Mouse (Mus musculus): ENCODE measurements at regions not wholly inside any gene's neighbourhood (a gene's known extent, or its start where the extent isn't known, plus 50 kb on each side); places are given as distances from the start of the nearest gene placed in this dataset.
A peak's percentile ranks its signal among the peaks of the same experiment; 100 is the strongest.

GRCm38 (mm10) chr10:70336741-70337140 is 91.8 kb downstream of the Slc16a9 start:
- DNase-seq (ENCODE audit: low spot score): no peak

DNA sequence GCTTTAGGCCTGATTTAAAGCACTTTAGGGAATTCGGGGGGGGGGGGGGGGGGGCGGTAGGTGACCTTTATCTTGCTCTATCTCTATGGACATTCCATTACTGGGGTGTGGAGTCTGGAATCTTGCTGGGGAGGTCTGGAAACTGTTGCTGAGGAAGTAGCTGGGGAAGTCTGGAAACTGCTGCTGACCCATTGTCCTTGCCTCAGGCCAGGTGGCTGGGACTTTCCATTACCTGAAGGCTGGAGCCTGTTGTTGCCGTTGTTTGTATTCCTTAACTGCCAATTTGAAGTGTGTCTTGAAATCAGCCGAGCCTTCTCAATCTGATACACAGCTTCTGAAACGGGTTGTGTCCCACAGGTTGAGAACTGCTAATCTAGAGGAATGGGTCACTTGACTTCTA is 80.9 kb upstream of the Fam13c start:
- no peak for DNase-seq (ENCODE audit: low spot score)

DNA sequence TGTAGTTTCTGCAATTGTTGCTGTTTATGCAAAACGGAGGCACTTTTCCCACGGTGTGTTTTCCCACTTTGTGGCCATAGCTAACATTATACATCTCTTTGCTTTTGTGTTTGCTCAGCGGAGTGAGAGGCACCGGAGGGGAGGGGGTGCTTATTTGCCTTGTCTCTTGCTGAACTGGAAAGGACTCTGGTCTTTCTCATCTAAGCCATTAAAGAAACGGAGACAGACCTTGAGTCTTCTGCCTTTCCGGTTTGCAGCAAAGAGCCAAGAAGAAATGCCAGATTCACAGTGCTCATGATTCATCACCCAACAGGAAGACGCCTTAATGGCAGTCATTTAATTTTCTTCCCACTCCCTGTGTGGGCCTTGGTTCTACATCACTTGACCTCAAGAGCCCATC is 80.4 kb upstream of the Fam13c start:
- DNase-seq (ENCODE audit: low spot score): peak; percentile 2

- peak; percentile 9 for DNase-seq (ENCODE audit: low spot score)
Measured at GRCm38 (mm10) chr10:70363054-70363453, 77.2 kb upstream of the Fam13c start.

GRCm38 (mm10) chr10:70364218-70364975 is 75.9 kb upstream of the Fam13c start:
- no peak for DNase-seq (ENCODE audit: low spot score)

DNA sequence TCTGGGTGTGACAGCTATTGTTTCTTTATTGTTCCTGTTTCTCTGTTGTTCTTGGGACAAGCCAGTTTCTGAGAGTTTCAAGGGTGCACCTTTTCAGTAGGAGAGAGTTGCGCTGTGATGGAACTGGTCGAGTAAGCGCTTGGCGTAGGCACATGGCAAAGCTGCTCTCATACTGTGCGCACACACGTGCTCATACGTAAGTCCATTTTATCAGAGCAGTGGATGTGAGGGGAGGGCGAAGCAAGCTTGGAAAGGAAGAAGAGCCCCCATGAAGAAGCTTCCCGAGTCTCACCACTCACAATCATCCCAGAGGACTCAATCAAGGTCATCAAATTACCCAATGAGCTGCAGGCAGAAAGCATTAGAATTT is 75.3 kb upstream of the Fam13c start:
- DNase-seq (ENCODE audit: low spot score): no peak

DNA sequence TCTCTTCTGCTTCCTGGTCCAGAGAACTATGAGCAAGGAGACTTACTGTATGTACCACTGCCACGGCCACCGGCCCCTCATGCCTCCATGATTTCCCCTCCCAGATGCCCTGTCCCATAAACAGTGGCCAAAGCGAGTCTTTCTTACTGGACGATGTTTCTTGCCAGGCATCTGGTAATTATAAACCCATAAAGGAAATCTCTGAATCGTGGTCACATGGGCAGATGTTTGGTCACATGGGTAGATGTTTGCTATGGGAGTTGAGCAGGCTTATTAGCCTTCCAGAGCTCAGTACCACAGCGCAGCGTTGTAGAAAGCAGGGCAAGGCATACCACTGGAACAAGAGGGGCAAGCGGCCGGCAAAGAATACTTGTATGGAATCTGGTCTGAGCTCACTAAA is 74.8 kb upstream of the Fam13c start:
- no peak for DNase-seq (ENCODE audit: low spot score)

DNA sequence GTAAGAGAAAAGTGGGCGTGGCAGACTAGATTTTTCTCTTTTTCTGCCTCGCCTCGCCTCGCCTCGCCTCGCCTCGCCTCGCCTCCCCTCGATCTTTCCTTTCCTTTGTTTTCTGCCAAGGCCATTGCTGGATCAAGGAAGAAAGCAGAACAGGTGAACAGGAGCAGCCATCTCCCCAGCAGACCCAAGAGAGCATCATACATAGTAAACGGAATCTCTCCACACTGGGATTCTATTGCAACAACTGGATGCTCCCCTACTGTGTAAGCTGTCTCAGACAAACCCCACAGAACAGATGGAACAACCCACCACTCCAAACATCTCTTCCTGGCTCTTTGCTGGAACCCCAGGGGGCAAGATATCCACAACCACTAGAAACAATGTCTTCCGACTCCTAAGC is 72.4 kb upstream of the Fam13c start:
- DNase-seq (ENCODE audit: low spot score): no peak

DNA sequence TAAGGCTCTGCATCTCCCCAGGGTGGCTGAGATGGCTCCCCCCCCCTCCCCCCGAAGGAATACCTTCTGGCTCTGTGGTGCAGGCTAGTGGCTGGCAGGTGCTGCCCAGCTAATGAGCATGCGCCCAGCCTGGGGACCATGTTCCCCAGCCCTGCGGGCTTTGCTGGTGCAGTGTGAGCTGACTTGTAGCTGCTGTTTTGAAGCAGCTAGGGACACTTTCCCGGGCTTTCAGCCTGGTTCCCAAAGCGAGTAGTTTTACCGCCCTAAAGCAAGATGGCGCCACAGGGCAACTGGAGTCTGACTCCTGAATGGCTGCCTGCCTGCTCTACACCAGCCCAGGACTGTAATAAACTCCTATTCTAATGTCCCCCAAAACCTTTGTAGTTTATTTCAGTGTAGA is 71.6 kb upstream of the Fam13c start:
- peak; percentile 67 for DNase-seq (ENCODE audit: low spot score)

DNA sequence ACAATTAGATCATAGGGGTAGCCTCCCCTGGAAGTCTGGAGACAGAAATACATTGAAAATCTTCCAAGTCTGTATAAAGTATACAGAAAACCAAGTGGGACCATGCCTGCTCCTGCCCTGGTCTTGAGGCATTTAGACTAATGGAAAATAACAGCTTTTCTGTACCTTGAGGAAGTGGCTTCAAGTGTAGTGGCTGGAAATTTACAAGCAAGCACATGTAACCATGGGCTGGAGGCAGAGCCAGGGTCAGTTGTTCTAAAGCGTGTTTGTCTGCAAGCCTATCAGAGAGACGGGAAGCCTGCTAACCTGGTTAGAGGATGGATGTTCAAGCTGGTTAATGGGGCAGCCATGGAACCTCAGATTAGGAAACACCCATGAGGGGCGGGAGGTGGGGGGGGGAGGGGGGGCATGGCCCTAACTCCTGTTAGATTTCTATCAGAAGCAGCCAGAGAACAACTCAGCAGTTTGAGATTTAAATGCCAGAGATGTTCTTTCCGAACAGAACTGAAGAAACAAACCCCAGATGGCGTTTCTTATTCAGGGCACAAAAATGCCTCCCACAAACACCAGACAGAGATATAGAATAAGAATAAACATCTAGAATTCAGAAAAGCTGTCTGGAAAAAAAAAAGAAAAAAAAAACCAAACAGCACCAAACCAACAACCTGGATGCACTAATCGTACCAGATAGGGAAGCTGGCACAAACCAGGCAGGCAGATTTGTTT is 67.7 kb upstream of the Fam13c start:
- DNase-seq (ENCODE audit: low spot score): no peak

DNA sequence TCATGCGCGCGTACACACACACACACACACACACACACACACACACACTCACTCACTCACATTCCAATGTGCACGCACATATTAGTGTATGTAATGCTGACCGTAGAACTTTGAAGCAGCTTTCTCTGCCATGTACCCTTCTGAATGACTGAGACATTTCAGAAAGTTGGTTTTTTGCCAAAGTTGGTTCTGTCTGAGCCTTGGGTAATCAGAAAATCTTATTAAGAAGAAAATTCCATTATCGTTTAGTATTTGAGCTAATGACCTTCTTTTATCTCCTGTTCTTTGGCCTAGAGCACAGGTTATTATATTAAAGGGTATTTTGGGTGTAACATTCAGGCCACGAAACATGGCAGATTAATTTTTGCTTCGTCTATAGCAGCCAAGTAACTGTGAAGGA is 67.1 kb upstream of the Fam13c start:
- DNase-seq (ENCODE audit: low spot score): no peak

DNA sequence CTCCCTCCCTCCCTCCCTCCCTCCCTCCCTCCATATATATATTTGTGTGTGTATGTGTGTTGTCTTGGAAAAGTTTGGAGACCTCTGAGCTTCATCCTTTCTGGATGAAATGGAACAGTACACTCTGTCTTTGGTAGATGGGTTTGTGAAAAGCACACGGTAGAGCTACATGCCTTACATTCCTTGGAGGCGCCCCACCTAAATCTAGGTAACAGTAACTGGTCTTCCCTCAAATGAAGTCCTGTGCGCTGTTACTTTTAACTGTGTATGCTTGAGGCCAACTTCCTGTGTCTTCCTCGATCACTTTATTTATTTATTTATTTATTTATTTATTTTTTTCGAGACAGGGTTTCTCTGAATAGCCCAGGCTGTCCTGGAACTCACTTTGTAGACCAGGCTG is 66.4 kb upstream of the Fam13c start:
- DNase-seq (ENCODE audit: low spot score): no peak

- no peak for DNase-seq (ENCODE audit: low spot score)
Measured at GRCm38 (mm10) chr10:70374726-70375125, 65.6 kb upstream of the Fam13c start.

GRCm38 (mm10) chr10:70380041-70380651 is 60.1 kb upstream of the Fam13c start:
- DNase-seq (ENCODE audit: low spot score): no peak

GRCm38 (mm10) chr10:70384689-70385088 is 55.6 kb upstream of the Fam13c start:
- DNase-seq (ENCODE audit: low spot score): no peak

GRCm38 (mm10) chr10:70387729-70388128 is 52.6 kb upstream of the Fam13c start:
- DNase-seq (ENCODE audit: low spot score): no peak
